Mouse (Mus musculus): Measurements from ENCODE around the gene Cdc6. TPM values are rescaled to one million over a fixed set of nuclear protein-coding genes. Genes with fewer than 3 reads are reported as not detected.
A peak's percentile ranks its signal among the peaks of the same experiment; 100 is the strongest.

The Cdc6 gene
- total and polyA plus RNA-seq, 3 experiments: 47.4 to 99.3 (median 81.3) TPM

GRCm38 (mm10) chr11:98971316-98972031, 63.9 kb downstream of the Cdc6 start:
- Histone ChIP-seq H3K4me1 (ENCODE audit: control insufficient read depth in 1 of 2, insufficient read depth in 2 of 2) (peaks cover 6 to 31% of the 10 kb centered on the region in 2 experiments), H3K36me3 (replicated peaks in 1 of 2; ENCODE audit: control insufficient read depth in 1 of 2, insufficient read depth in 1 of 2, low read length in 1 of 2) (peaks cover 54 to 85% of the 10 kb centered on the region in 2 experiments), H3K79me2 (replicated peaks; ENCODE audit: control insufficient read depth, extremely low read depth, insufficient read depth, poor library complexity, severe bottlenecking) (no peaks in the 10 kb centered on the region), H3K9me3 (replicated peaks; ENCODE audit: low read length) (peaks cover 3% of the 10 kb centered on the region), H3K4me3 (replicated peaks in 1 of 3; ENCODE audit: low read depth in 2 of 3, low read length in 2 of 3, poor library complexity in 1 of 3) (no peak overlapping the region), H3K27me3 (replicated peaks) (no peaks in the 10 kb centered on the region), H3K27ac (ENCODE audit: insufficient read depth, low read depth) (no peak overlapping the region), H3K9ac (ENCODE audit: insufficient read depth, low read depth) (no peak overlapping the region), H3K4me2 (ENCODE audit: insufficient read depth, low read depth, poor library complexity, severe bottlenecking) (no peak overlapping the region)
- DNase-seq (ENCODE audit: extremely low read depth): no peak
- dilution Hi-C loops (cut with MboI; ENCODE audit: extremely low pct_ligation_motif_present, extremely low pct_unique_long_range_greater_than_20kb, low sequenced_read_pairs): no loop called here
- in situ Hi-C loops (cut with MboI; ENCODE audit: low pct_ligation_motif_present, low pct_unique_long_range_greater_than_20kb, low sequenced_read_pairs): loop anchor here (5.0 to 10.0 kb wide), 2 partner anchors 34 to 57 kb away; no protein-coding TSS in a partner anchor
- TF ChIP-seq ZNF384 (IDR thresholded peaks at IDR 0.05; ENCODE audit: low read depth, low read length) (no peak), POLR2AphosphoS2 (IDR thresholded peaks at IDR 0.05; ENCODE audit: low read depth, low read length) (no peak), MEF2A (IDR thresholded peaks at IDR 0.05; ENCODE audit: borderline replicate concordance, low read depth, low read length) (no peak), E2F4 (IDR thresholded peaks at IDR 0.05; ENCODE audit: insufficient replicate concordance, low read depth, low read length) (no peak), GABPA (IDR thresholded peaks at IDR 0.05; ENCODE audit: insufficient replicate concordance, low read depth, low read length) (no peak), POLR2A (IDR thresholded peaks at IDR 0.05; ENCODE audit: low read depth, low read length) (no peak), USF1 (IDR thresholded peaks at IDR 0.05; ENCODE audit: low read depth, low read length) (no peak), MYC (IDR thresholded peaks at IDR 0.05; ENCODE audit: low read depth, low read length) (no peak), MAZ (IDR thresholded peaks at IDR 0.05; ENCODE audit: low read depth, low read length) (no peak), PAX5 (IDR thresholded peaks at IDR 0.05; ENCODE audit: low read length) (no peak), TCF12 (IDR thresholded peaks at IDR 0.05; ENCODE audit: low read depth, low read length) (no peak), CHD1 (IDR thresholded peaks at IDR 0.05; ENCODE audit: low read depth, low read length) (no peak), USF2 (conservative IDR thresholded peaks at IDR 0.05; ENCODE audit: low read depth, low read length) (no peak), NRF1 (IDR thresholded peaks at IDR 0.05; ENCODE audit: low read depth, low read length) (no peak), MXI1 (IDR thresholded peaks at IDR 0.05; ENCODE audit: low read depth, low read length) (no peak), ZMIZ1 (IDR thresholded peaks at IDR 0.05; ENCODE audit: low read depth, low read length) (no peak), RCOR1 (conservative IDR thresholded peaks at IDR 0.05; ENCODE audit: low read depth, low read length) (no peak)

- Histone ChIP-seq H3K27me3 (replicated peaks) (no peaks in the 10 kb centered on the region), H3K9me3 (replicated peaks; ENCODE audit: low read length) (peaks cover 3% of the 10 kb centered on the region), H3K9ac (ENCODE audit: insufficient read depth, low read depth) (no peak overlapping the region), H3K36me3 (replicated peaks in 1 of 2; ENCODE audit: control insufficient read depth in 1 of 2, insufficient read depth in 1 of 2, low read length in 1 of 2) (peaks cover 49 to 78% of the 10 kb centered on the region in 2 experiments), H3K4me2 (ENCODE audit: insufficient read depth, low read depth, poor library complexity, severe bottlenecking) (no peak overlapping the region), H3K4me1 (ENCODE audit: control insufficient read depth in 1 of 2, insufficient read depth in 2 of 2) (peaks cover 6 to 24% of the 10 kb centered on the region in 2 experiments; a peak in 3 of 4 replicates), H3K4me3 (replicated peaks in 1 of 3; ENCODE audit: low read depth in 2 of 3, low read length in 2 of 3, poor library complexity in 1 of 3) (no peak overlapping the region), H3K79me2 (replicated peaks; ENCODE audit: control insufficient read depth, extremely low read depth, insufficient read depth, poor library complexity, severe bottlenecking) (no peaks in the 10 kb centered on the region), H3K27ac (ENCODE audit: insufficient read depth, low read depth) (no peak overlapping the region)
- dilution Hi-C loops (cut with MboI; ENCODE audit: extremely low pct_ligation_motif_present, extremely low pct_unique_long_range_greater_than_20kb, low sequenced_read_pairs) (no loop called here), in situ Hi-C loops (cut with MboI; ENCODE audit: low pct_ligation_motif_present, low pct_unique_long_range_greater_than_20kb, low sequenced_read_pairs) (loop anchor here (5.0 to 10.0 kb wide), 2 partner anchors 35 to 57 kb away; no protein-coding TSS in a partner anchor)
- peak; percentile 80 for DNase-seq (ENCODE audit: extremely low read depth)
- TF ChIP-seq SMC3 (IDR thresholded peaks at IDR 0.05; ENCODE audit: low read depth, low read length): peak; percentile 100
- TF ChIP-seq ZC3H11A (IDR thresholded peaks at IDR 0.05; ENCODE audit: low read depth, low read length): peak; percentile 95
- TF ChIP-seq BHLHE40 (IDR thresholded peaks at IDR 0.05; ENCODE audit: low read depth, low read length): no peak
- no peak; the same call in 1 of the 2 replicates for TF ChIP-seq NELFE (IDR thresholded peaks at IDR 0.05; ENCODE audit: low read depth, low read length)
- TF ChIP-seq NRF1 (IDR thresholded peaks at IDR 0.05; ENCODE audit: low read depth, low read length): peak; percentile 27; the same call in 1 of the 2 replicates
- TF ChIP-seq ETS1 (conservative IDR thresholded peaks at IDR 0.05; ENCODE audit: low read depth, low read length): no peak
- TF ChIP-seq SIN3A (IDR thresholded peaks at IDR 0.05; ENCODE audit: low read length): 0 out of 2 replicates have a peak, but pooled peaks have one; percentile 38
- TF ChIP-seq KAT2A (IDR thresholded peaks at IDR 0.05; ENCODE audit: insufficient replicate concordance, low read length): no peak
- 0 out of 2 replicates have a peak, but pooled peaks have one; percentile 68 for TF ChIP-seq IRF4 (IDR thresholded peaks at IDR 0.05; ENCODE audit: low read depth, low read length)
- peak; percentile 48 to 99; a peak in 3 of 4 replicates for TF ChIP-seq CTCF (conservative IDR thresholded peaks at IDR 0.05 in 1 of 2, IDR thresholded peaks at IDR 0.05 in 1 of 2; ENCODE audit: low read depth in 2 of 2, low read length in 2 of 2)
- TF ChIP-seq RAD21 (IDR thresholded peaks at IDR 0.05; ENCODE audit: low read depth, low read length): peak; percentile 100
- peak; percentile 76; the same call in 1 of the 2 replicates for TF ChIP-seq MAZ (IDR thresholded peaks at IDR 0.05; ENCODE audit: low read depth, low read length)
- no peak for TF ChIP-seq HCFC1 (IDR thresholded peaks at IDR 0.05; ENCODE audit: low read depth, low read length)
- TF ChIP-seq ZMIZ1 (IDR thresholded peaks at IDR 0.05; ENCODE audit: low read depth, low read length): no peak
- TF ChIP-seq E2F4 (IDR thresholded peaks at IDR 0.05; ENCODE audit: insufficient replicate concordance, low read depth, low read length): no peak
Observed at GRCm38 (mm10) chr11:98972215-98972614, 64.6 kb downstream of the Cdc6 start.
